Mouse (Mus musculus): ENCODE results near the gene Asap2. TPM values are rescaled to one million over a fixed set of nuclear protein-coding genes. Genes with fewer than 3 reads are reported as not detected.

The Asap2 gene
- total RNA-seq, 2 experiments from 2014 or later = 37.6 to 40.3 TPM

GRCm38 (mm10) chr12:21316869-21317265, 326.6 kb downstream of the Asap2 start:
- intact Hi-C loops (cut with DNase I) = no loop called here
- no peak for DNase-seq (ENCODE audit: extremely low spot score in 1 of 2, low spot score in 2 of 2)

GRCm38 (mm10) chr12:21318143-21318895, 328.1 kb downstream of the Asap2 start:
- intact Hi-C loops (cut with DNase I) = no loop called here
- peak in 1 of 2 experiments; percentile 74 for DNase-seq (ENCODE audit: extremely low spot score in 1 of 2, low spot score in 2 of 2)

Data from left cerebral cortex, postnatal 10 days (tissue).